Mouse (Mus musculus): Measurements from ENCODE around the gene Map2k6.

- TF ChIP-seq CTCF (IDR thresholded peaks at IDR 0.05; ENCODE audit: borderline replicate concordance, insufficient read depth, low read depth, low read length) (no peak), POLR2A (IDR thresholded peaks at IDR 0.05; ENCODE audit: borderline replicate concordance, insufficient read depth, low read length) (no peak)
Measured at GRCm38 (mm10) chr11:110374036-110374435, 24.9 kb upstream of the Map2k6 start.

All from cerebellum, adult 2 months (tissue).